Mouse (Mus musculus) embryonic facial prominence, embryonic 11.5 days (tissue): Measurements from ENCODE around the gene Nfix. TPM values are rescaled to one million over a fixed set of nuclear protein-coding genes. Genes with fewer than 3 reads are reported as not detected.

Experiments used
- ATAC-seq: fragments of 200-750 bp; cut with Nextera tagmentation; replicated peaks from 2 replicates; pipeline ENCODE4 v1.8.0; 2017; ENCODE audit warnings: low read depth; ENCODE audit not compliant: insufficient number of reproducible peaks, low FRiP score, low TSS enrichment
- DNase-seq: peaks from one replicate; pipeline ENCODE4 v3.0.0-alpha.2; 2015; ENCODE audit warnings: low spot score
- H3K27ac ChIP-seq: fragments of 300-500 bp; sonication (generic); replicated peaks from 2 replicates; pipeline ENCODE4 v1.5.1; 2014; ENCODE audit warnings: mild to moderate bottlenecking, low read depth, low read length, control low read depth
- H3K27me3 ChIP-seq: fragments of 300-500 bp; sonication (generic); 2 replicates; pipeline ENCODE4 v1.6.1; 2014; ENCODE audit warnings: mild to moderate bottlenecking, low read length, moderate library complexity, mixed read lengths; ENCODE audit not compliant: control insufficient read depth, insufficient read depth
- H3K36me3 ChIP-seq: fragments of 300-500 bp; sonication (generic); replicated peaks from 2 replicates; pipeline ENCODE4 v1.6.1; 2014; ENCODE audit warnings: low read depth, mild to moderate bottlenecking, low read length, moderate library complexity, mixed read lengths; ENCODE audit not compliant: control insufficient read depth, insufficient read depth
- H3K4me1 ChIP-seq: fragments of 300-500 bp; sonication (generic); 2 replicates; pipeline ENCODE4 v1.6.1; 2014; ENCODE audit warnings: low read length, mixed read lengths; ENCODE audit not compliant: control insufficient read depth, insufficient read depth
- H3K4me2 ChIP-seq: fragments of 300-500 bp; sonication (generic); 2 replicates; pipeline ENCODE4 v1.6.1; 2014; ENCODE audit warnings: low read depth, mild to moderate bottlenecking, control low read depth, low read length, moderate library complexity
- H3K4me3 ChIP-seq: fragments of 300-500 bp; sonication (generic); 2 replicates; pipeline ENCODE4 v1.5.1; 2014; ENCODE audit warnings: low read depth, low read length, control low read depth
- H3K9ac ChIP-seq: fragments of 300-500 bp; sonication (generic); replicated peaks from 2 replicates; pipeline ENCODE4 v1.6.1; 2014; ENCODE audit warnings: mild to moderate bottlenecking, control low read depth, low read length
- H3K9me3 ChIP-seq: fragments of 300-500 bp; sonication (generic); replicated peaks from 2 replicates; pipeline ENCODE4 v1.6.1; 2016; ENCODE audit warnings: mild to moderate bottlenecking, low read length, inconsistent platforms, mixed read lengths; ENCODE audit not compliant: control insufficient read depth
- whole genome bisulfite sequencing: fragments of 180-500 bp; shearing (Covaris S2); extraction: QIAGEN DNeasy Blood & Tissue Kit; methylation state at CpG from one replicate; pipeline ENCODE4 v1.1.7; 2014; 5-methylcytosine and 5-hydroxymethylcytosine counted together
- polyA plus RNA-seq: library from polyadenylated mRNA; unstranded; fragments of >200 nt; fragmentation: Nextera tagmentation; extraction: Ambion mirVana; gene quantifications from 2 replicates; pipeline ENCODE4 v1.2.1, GENCODE M21; 2014

Gene Nfix
- polyA plus RNA-seq, 1 experiment from 2014 or later: 6.8 TPM

GRCm38 (mm10) chr8:84759126-84759525, 41.0 kb downstream of the Nfix start:
- H3K27me3 ChIP-seq: peaks cover 65% of the 10 kb centered on the region
- H3K27ac ChIP-seq: no peak overlapping the region
- H3K9me3 ChIP-seq: no peaks in the 10 kb centered on the region
- H3K36me3 ChIP-seq: no peaks in the 10 kb centered on the region
- H3K4me3 ChIP-seq: no peak overlapping the region
- ATAC-seq (no peak), DNase-seq (no peak)
- no peak overlapping the region for H3K9ac ChIP-seq
- WGBS: 55% methylated on average over 7 of the region's 7 CpGs
- H3K4me1 ChIP-seq: 0 out of 2 replicates have a peak, but pooled peaks cover 3% of the 10 kb centered on the region
- H3K4me2 ChIP-seq: no peak overlapping the region

GRCm38 (mm10) chr8:84758308-84758707, 41.8 kb downstream of the Nfix start:
- WGBS: 83% methylated on average over 3 of the region's 3 CpGs
- DNase-seq: no peak
- Histone ChIP-seq H3K4me1 (0 out of 2 replicates have a peak, but pooled peaks cover 3% of the 10 kb centered on the region), H3K9me3 (no peaks in the 10 kb centered on the region), H3K27me3 (peaks cover 65% of the 10 kb centered on the region), H3K36me3 (no peaks in the 10 kb centered on the region), H3K4me3 (no peak overlapping the region), H3K9ac (no peak overlapping the region), H3K4me2 (no peak overlapping the region), H3K27ac (no peak overlapping the region)
- no peak for ATAC-seq

GRCm38 (mm10) chr8:84757501-84757900, 42.6 kb downstream of the Nfix start:
- no peak for DNase-seq
- Histone ChIP-seq H3K36me3 (no peaks in the 10 kb centered on the region), H3K4me1 (peaks cover 3% of the 10 kb centered on the region; the same call in 1 of the 2 replicates), H3K9me3 (no peaks in the 10 kb centered on the region), H3K9ac (0 out of 2 replicates have a peak overlapping the region, but pooled peaks have one; percentile 9), H3K27ac (no peak overlapping the region), H3K27me3 (peaks cover 67% of the 10 kb centered on the region), H3K4me3 (no peak overlapping the region), H3K4me2 (no peak overlapping the region)
- WGBS: 30% methylated on average over 5 of the region's 5 CpGs
- no peak for ATAC-seq

GRCm38 (mm10) chr8:84752734-84753582, 47.2 kb downstream of the Nfix start:
- ATAC-seq: no peak
- no peaks in the 10 kb centered on the region for H3K9me3 ChIP-seq
- no peak overlapping the region for H3K4me2 ChIP-seq
- peaks cover 75% of the 10 kb centered on the region for H3K27me3 ChIP-seq
- no peak overlapping the region for H3K27ac ChIP-seq
- 72% methylated on average over 6 of the region's 6 CpGs for WGBS
- no peaks in the 10 kb centered on the region for H3K36me3 ChIP-seq
- DNase-seq: no peak
- H3K4me1 ChIP-seq: no peaks in the 10 kb centered on the region; the same call in 1 of the 2 replicates
- H3K9ac ChIP-seq: no peak overlapping the region
- H3K4me3 ChIP-seq: no peak overlapping the region

- H3K4me3 ChIP-seq: no peak overlapping the region
Observed at GRCm38 (mm10) chr8:84749519-84749918, 50.6 kb downstream of the Nfix start.

GRCm38 (mm10) chr8:84745032-84745925, 54.9 kb downstream of the Nfix start:
- under 1% methylated on average over 17 of the region's 17 CpGs for WGBS
- H3K4me3 ChIP-seq: no peak overlapping the region
- peaks cover 45% of the 10 kb centered on the region for H3K27me3 ChIP-seq
- peaks cover 46% of the 10 kb centered on the region for H3K4me1 ChIP-seq
- no peaks in the 10 kb centered on the region for H3K36me3 ChIP-seq
- peak overlapping the region; percentile 32 for H3K9ac ChIP-seq
- peak overlapping the region; percentile 99 for H3K27ac ChIP-seq
- ATAC-seq (no peak), DNase-seq (peak; percentile 75)
- no peaks in the 10 kb centered on the region for H3K9me3 ChIP-seq
- no peak overlapping the region for H3K4me2 ChIP-seq

More at GRCm38 (mm10) chr8:84749519-84749918, 50.6 kb downstream of the Nfix start:
- peaks cover 15% of the 10 kb centered on the region for H3K4me1 ChIP-seq
- H3K36me3 ChIP-seq: no peaks in the 10 kb centered on the region
- no peak for ATAC-seq
- DNase-seq: no peak
- H3K4me2 ChIP-seq: no peak overlapping the region
- no peak overlapping the region for H3K27ac ChIP-seq
- no peaks in the 10 kb centered on the region for H3K9me3 ChIP-seq
- no peak overlapping the region for H3K9ac ChIP-seq
- WGBS: 72% methylated on average over 16 of the region's 16 CpGs
- H3K27me3 ChIP-seq: peaks cover 73% of the 10 kb centered on the region

GRCm38 (mm10) chr8:84743517-84744420, 56.4 kb downstream of the Nfix start:
- H3K4me1 ChIP-seq: peaks cover 50% of the 10 kb centered on the region
- WGBS: 1% methylated on average over 17 of the region's 17 CpGs

More at GRCm38 (mm10) chr8:84743517-84744420, 56.4 kb downstream of the Nfix start:
- H3K36me3 ChIP-seq: no peaks in the 10 kb centered on the region
- peak overlapping the region; percentile 30 for H3K4me2 ChIP-seq
- ATAC-seq (peak; percentile 49; the same call in 1 of the 2 replicates), DNase-seq (peak; percentile 91)
- peak overlapping the region; percentile 99 for H3K27ac ChIP-seq
- H3K9me3 ChIP-seq: no peaks in the 10 kb centered on the region
- peak overlapping the region; percentile 37 for H3K9ac ChIP-seq
- H3K4me3 ChIP-seq: 0 out of 2 replicates have a peak overlapping the region, but pooled peaks have one; percentile 5
- H3K27me3 ChIP-seq: peaks cover 37% of the 10 kb centered on the region
